Mouse (Mus musculus): ENCODE data around the gene Lta. TPM values are rescaled to one million over a fixed set of nuclear protein-coding genes. Genes with fewer than 3 reads are reported as not detected.

The Lta gene
- polyA plus RNA-seq, 1 experiment from 2014 or later: 0.27 TPM

- Histone ChIP-seq H3K4me2 (replicated peaks) (no peak overlapping the region), H3K4me1 (peaks cover 16% of the 10 kb centered on the region; the same call in 1 of the 2 replicates), H3K36me3 (no peaks in the 10 kb centered on the region), H3K9me3 (replicated peaks) (no peaks in the 10 kb centered on the region), H3K27me3 (peaks cover 14% of the 10 kb centered on the region), H3K4me3 (replicated peaks) (no peak overlapping the region), H3K27ac (replicated peaks) (no peak overlapping the region), H3K9ac (no peak overlapping the region)
- 73% methylated on average over 4 of the region's 4 CpGs for WGBS
- ATAC-seq (ENCODE audit: insufficient number of reproducible peaks, low FRiP score, low TSS enrichment, low read depth): no peak
Observed at GRCm38 (mm10) chr17:35190096-35190495, 15.1 kb downstream of the Lta start.

- no peak overlapping the region for H3K4me3 ChIP-seq (replicated peaks)
- ATAC-seq (ENCODE audit: insufficient number of reproducible peaks, low FRiP score, low TSS enrichment, low read depth): no peak
- no peaks in the 10 kb centered on the region for H3K36me3 ChIP-seq
- H3K4me2 ChIP-seq (replicated peaks): no peak overlapping the region
- no peak overlapping the region for H3K27ac ChIP-seq (replicated peaks)
- peaks cover 13% of the 10 kb centered on the region; the same call in 1 of the 2 replicates for H3K4me1 ChIP-seq
- no peaks in the 10 kb centered on the region for H3K9me3 ChIP-seq (replicated peaks)
- H3K27me3 ChIP-seq: peaks cover 5% of the 10 kb centered on the region; the same call in 1 of the 2 replicates
- 57% methylated on average over 1 of the region's 1 CpGs for WGBS
- H3K9ac ChIP-seq: no peak overlapping the region
Observed at GRCm38 (mm10) chr17:35189186-35189585, 16.0 kb downstream of the Lta start.

- no peaks in the 10 kb centered on the region for H3K27me3 ChIP-seq
- H3K9ac ChIP-seq: no peak within 1 kb of the TSS
- H3K27ac ChIP-seq (replicated peaks): no peak within 1 kb of the TSS
- H3K4me1 ChIP-seq: peaks cover 13% of the 10 kb centered on the region; the same call in 1 of the 2 replicates
- H3K4me2 ChIP-seq (replicated peaks): no peak within 1 kb of the TSS
- no peak for ATAC-seq (ENCODE audit: insufficient number of reproducible peaks, low FRiP score, low TSS enrichment, low read depth)
- no peak within 1 kb of the TSS for H3K4me3 ChIP-seq (replicated peaks)
- H3K36me3 ChIP-seq: no peaks in the 10 kb centered on the region
- 75% methylated on average over 7 of the region's 7 CpGs for WGBS
- H3K9me3 ChIP-seq (replicated peaks): no peaks in the 10 kb centered on the region
Observed at GRCm38 (mm10) chr17:35187959-35188610, 17.1 kb downstream of the Lta start, which contains the start of gene Lst1. Gene Lst1, minus strand, starts transcription at chr17:35188439.

- Histone ChIP-seq H3K27me3 (no peaks in the 10 kb centered on the region), H3K27ac (replicated peaks) (no peak overlapping the region), H3K4me1 (peaks cover 13% of the 10 kb centered on the region; the same call in 1 of the 2 replicates), H3K9me3 (replicated peaks) (no peaks in the 10 kb centered on the region), H3K9ac (no peak overlapping the region), H3K36me3 (no peaks in the 10 kb centered on the region), H3K4me3 (replicated peaks) (no peak overlapping the region), H3K4me2 (replicated peaks) (no peak overlapping the region)
- no peak for ATAC-seq (ENCODE audit: insufficient number of reproducible peaks, low FRiP score, low TSS enrichment, low read depth)
- WGBS: 67% methylated on average over 4 of the region's 4 CpGs
Observed at GRCm38 (mm10) chr17:35187345-35187744, 17.8 kb downstream of the Lta start.

DNA sequence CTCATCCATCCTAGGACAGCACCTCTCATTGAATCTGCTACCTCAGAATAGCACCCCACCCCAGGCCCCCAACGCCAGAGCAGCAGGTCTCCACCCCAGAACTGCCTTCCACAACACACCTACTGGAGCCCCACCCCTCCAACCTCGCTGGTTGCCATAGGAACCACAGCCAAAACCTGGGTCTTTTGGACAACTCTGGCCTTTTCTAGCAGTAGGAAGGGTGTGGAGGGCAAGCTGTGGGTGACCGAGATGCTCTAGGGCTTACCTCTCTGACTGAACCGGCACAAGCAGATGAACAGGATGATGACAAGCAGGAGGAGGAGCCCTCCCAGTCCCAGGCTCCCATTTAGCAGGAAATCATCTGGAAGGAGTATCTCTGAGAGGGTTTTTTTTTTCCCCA is 18.5 kb downstream of the Lta start:
- Histone ChIP-seq H3K9ac (no peak overlapping the region), H3K9me3 (replicated peaks) (no peaks in the 10 kb centered on the region), H3K27me3 (no peaks in the 10 kb centered on the region), H3K4me3 (replicated peaks) (peak overlapping the region; percentile 48), H3K4me2 (replicated peaks) (peak overlapping the region; percentile 45), H3K4me1 (peaks cover 13% of the 10 kb centered on the region; the same call in 1 of the 2 replicates), H3K27ac (replicated peaks) (peak overlapping the region; percentile 78), H3K36me3 (no peaks in the 10 kb centered on the region)
- 0 out of 2 replicates have a peak, but pooled peaks have one; percentile 9 for ATAC-seq (ENCODE audit: insufficient number of reproducible peaks, low FRiP score, low TSS enrichment, low read depth)
- WGBS: under 1% methylated on average over 4 of the region's 4 CpGs

DNA sequence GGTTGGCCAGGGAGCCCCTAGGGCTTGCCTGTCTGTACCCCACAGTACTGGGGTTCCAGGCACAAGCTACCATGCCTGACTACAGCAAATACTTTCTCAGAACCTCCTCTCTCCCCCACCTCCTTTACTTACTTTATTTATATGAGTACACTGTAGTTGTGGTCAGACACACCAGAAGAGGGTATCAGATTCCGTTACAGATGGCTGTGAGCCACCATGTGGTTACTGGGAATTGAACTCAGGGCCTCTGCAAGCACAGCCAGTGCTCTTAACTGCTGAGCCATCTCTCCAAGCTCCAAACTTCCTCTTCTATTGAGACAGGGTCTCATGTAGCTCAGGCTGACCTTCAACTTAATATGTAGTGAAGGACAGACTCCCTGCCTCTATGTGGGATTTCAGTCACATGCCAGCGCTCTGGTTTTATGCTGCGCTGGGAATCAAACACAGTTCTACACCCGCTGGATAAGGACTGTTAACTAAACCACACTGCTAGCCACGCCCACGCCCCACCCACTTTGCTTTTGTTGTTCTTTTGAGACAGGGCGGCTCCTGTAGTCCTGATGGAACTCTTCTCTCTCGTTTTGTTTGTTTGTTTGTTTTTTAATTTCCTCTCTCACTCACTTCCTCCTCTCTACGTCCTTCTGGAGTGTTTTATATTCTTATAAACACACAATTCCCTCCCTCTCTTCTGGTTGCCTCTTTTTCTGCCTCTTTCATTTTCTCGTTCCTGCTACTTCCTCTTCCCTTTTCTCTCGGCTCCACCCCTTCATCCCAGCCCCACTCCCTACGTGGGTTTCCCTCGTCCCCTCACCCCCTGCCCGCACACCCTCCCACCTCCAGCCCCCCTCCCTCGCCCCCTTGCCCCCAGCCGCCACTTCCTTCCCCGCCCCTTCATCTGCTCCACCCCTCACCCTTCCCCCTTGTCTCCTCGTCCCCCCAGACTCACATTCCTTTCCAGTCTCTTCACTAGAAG is 19.2 kb downstream of the Lta start:
- peak; percentile 77 for ATAC-seq (ENCODE audit: insufficient number of reproducible peaks, low FRiP score, low TSS enrichment, low read depth)
- Histone ChIP-seq H3K4me2 (replicated peaks) (peak overlapping the region; percentile 45), H3K36me3 (no peaks in the 10 kb centered on the region), H3K27me3 (no peaks in the 10 kb centered on the region), H3K9me3 (replicated peaks) (no peaks in the 10 kb centered on the region), H3K4me1 (peaks cover 13% of the 10 kb centered on the region; the same call in 1 of the 2 replicates), H3K27ac (replicated peaks) (peak overlapping the region; percentile 78), H3K9ac (no peak overlapping the region), H3K4me3 (replicated peaks) (peak overlapping the region; percentile 48)
- WGBS: 1% methylated on average over 18 of the region's 18 CpGs

DNA sequence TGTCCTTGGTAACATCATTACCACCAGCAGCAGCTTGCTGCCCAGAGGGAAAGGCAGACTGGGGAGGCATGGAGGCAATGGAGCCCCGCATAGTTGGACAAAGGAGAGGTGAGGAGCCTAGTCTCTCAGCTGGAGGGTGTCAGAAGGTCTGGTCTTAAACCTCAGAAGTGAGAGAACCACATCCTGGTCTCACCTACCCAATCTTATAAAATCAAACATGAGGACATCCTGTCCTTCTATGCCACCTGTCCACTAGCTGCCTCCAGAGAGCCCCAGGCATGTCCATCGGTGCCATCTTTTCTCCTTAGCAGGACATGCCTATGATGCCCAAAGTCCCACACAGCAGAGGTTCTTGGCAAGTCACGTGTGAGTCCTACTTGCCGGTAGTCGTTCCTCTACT is 25.1 kb downstream of the Lta start:
- Histone ChIP-seq H3K4me3 (replicated peaks) (no peak overlapping the region), H3K9me3 (replicated peaks) (no peaks in the 10 kb centered on the region), H3K4me1 (no peaks in the 10 kb centered on the region), H3K27me3 (no peaks in the 10 kb centered on the region), H3K4me2 (replicated peaks) (no peak overlapping the region), H3K36me3 (no peaks in the 10 kb centered on the region), H3K9ac (no peak overlapping the region), H3K27ac (replicated peaks) (no peak overlapping the region)
- ATAC-seq (ENCODE audit: insufficient number of reproducible peaks, low FRiP score, low TSS enrichment, low read depth): no peak
- 75% methylated on average over 5 of the region's 5 CpGs for WGBS

DNA sequence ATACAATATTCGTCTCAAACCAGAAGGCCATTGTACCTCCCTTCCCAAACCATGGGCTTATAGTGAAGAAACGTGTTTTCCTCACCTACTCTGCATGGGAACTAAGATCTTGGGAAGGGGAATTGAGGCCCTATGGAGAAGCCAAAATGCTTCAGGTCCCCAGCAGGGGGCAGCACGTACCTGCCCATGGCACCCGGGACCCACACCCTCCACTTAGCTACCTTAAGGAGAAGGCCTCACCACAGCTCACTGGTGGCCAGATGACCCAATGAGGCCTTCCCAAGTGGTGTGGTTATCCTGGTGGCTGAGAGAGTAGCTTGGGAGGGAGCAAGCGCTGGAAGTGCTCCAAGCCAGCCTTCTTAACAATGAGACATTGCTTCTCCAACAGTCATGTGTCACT is 26.6 kb downstream of the Lta start:
- peak; percentile 39; the same call in 1 of the 2 replicates for ATAC-seq (ENCODE audit: insufficient number of reproducible peaks, low FRiP score, low TSS enrichment, low read depth)
- Histone ChIP-seq H3K4me1 (peaks cover 10% of the 10 kb centered on the region), H3K9ac (no peak overlapping the region), H3K36me3 (no peaks in the 10 kb centered on the region), H3K9me3 (replicated peaks) (no peaks in the 10 kb centered on the region), H3K27me3 (no peaks in the 10 kb centered on the region), H3K4me3 (replicated peaks) (no peak overlapping the region), H3K4me2 (replicated peaks) (no peak overlapping the region), H3K27ac (replicated peaks) (no peak overlapping the region)
- 10% methylated on average over 5 of the region's 5 CpGs for WGBS

DNA sequence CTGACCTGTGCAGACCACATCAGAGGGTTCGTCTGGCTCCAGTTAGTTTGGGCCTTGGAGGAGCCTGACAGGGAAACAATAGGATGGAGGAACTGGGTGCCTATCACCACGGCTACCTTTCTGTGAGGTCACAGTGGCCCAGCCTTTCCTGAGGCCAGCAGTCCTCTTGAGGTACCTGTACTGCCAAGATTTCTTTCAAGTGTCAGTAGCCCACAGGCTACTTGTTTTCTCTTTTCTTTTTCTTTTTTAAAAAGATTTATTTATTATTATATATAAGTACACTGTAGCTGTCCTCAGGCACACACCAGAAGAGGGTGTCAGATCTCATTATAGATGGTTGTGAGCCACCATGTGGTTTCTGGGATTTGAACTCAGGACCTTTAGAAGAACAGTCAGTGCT is 29.2 kb downstream of the Lta start, which contains the start of gene Aif1:
Gene Aif1 (minus strand): TSS at position 101 of the 400 bp plus-strand sequence.
- no peak for ATAC-seq (ENCODE audit: insufficient number of reproducible peaks, low FRiP score, low TSS enrichment, low read depth)
- WGBS: 47% methylated on average over 2 of the region's 2 CpGs
- Histone ChIP-seq H3K4me3 (replicated peaks) (no peak within 1 kb of the TSS), H3K27me3 (no peaks in the 10 kb centered on the region), H3K9ac (no peak within 1 kb of the TSS), H3K4me2 (replicated peaks) (no peak within 1 kb of the TSS), H3K9me3 (replicated peaks) (no peaks in the 10 kb centered on the region), H3K36me3 (no peaks in the 10 kb centered on the region), H3K4me1 (peaks cover 18% of the 10 kb centered on the region), H3K27ac (replicated peaks) (no peak within 1 kb of the TSS)

DNA sequence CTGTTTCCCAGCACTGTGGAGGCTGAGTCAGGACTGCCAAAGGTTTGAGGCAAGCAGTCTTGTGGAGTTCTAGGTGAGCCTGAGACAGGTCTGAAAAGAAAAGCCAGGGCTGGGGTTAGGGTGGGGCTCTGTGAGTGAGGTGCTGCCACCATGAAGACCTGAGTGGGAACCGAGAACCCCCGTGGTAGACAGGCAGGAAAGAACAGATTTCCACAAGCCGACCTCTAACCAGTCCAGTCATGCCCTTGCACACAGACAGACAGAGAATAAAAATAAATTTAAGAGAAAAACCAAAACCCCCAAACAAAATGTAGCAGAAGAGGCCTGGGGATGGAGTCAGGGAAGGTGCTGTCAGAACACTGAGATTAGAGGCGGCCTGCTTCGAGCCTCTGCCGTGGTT is 29.8 kb downstream of the Lta start:
- Histone ChIP-seq H3K36me3 (no peaks in the 10 kb centered on the region), H3K9ac (no peak overlapping the region), H3K4me3 (replicated peaks) (no peak overlapping the region), H3K27me3 (no peaks in the 10 kb centered on the region), H3K4me2 (replicated peaks) (no peak overlapping the region), H3K4me1 (peaks cover 18% of the 10 kb centered on the region), H3K9me3 (replicated peaks) (no peaks in the 10 kb centered on the region), H3K27ac (replicated peaks) (no peak overlapping the region)
- WGBS: 61% methylated on average over 6 of the region's 6 CpGs
- ATAC-seq (ENCODE audit: insufficient number of reproducible peaks, low FRiP score, low TSS enrichment, low read depth): no peak
